Mouse (Mus musculus) urinary bladder, postnatal 25 days (tissue): Measurements from ENCODE around the gene Eif2ak1.

ENCODE experiments used
- DNase-seq: peaks from one replicate; pipeline ENCODE4 v3.0.0; 2022; ENCODE audit warnings: low spot score

Gene Eif2ak1

GRCm38 (mm10) chr5:143902111-143902510, 84.5 kb downstream of the Eif2ak1 start:
- no peak for DNase-seq

GRCm38 (mm10) chr5:143903813-143904212, 86.2 kb downstream of the Eif2ak1 start:
- no peak for DNase-seq

- DNase-seq, result no peak
These were observed 88.8 kb downstream of the Eif2ak1 start for GRCm38 (mm10) chr5:143906429-143906828.

- DNase-seq, result no peak
These were observed 91.3 kb downstream of the Eif2ak1 start for GRCm38 (mm10) chr5:143908926-143909325.

GRCm38 (mm10) chr5:143909417-143910400, 92.1 kb downstream of the Eif2ak1 start, which contains the start of the genes Aimp2 and Pms2:
Gene Aimp2, minus strand, starts transcription at chr5:143909847.
Gene Pms2, plus strand, starts transcription at chr5:143909964.
- peak; percentile 83 for DNase-seq

- DNase-seq, result no peak
These were observed 98.6 kb downstream of the Eif2ak1 start for GRCm38 (mm10) chr5:143916221-143916620.

GRCm38 (mm10) chr5:143917418-143917817, 99.8 kb downstream of the Eif2ak1 start:
- DNase-seq, result peak; percentile 20

GRCm38 (mm10) chr5:143918120-143918519, 100.5 kb downstream of the Eif2ak1 start:
- DNase-seq, result no peak

- DNase-seq, result no peak
These were observed 107.3 kb downstream of the Eif2ak1 start for GRCm38 (mm10) chr5:143924781-143925452.

- DNase-seq, result no peak
These were observed 110.3 kb downstream of the Eif2ak1 start, which contains the start of gene Gm42421 for GRCm38 (mm10) chr5:143927875-143928274. Gene Gm42421, plus strand, starts transcription at chr5:143928175.

- DNase-seq, result no peak
These were observed 111.7 kb downstream of the Eif2ak1 start for GRCm38 (mm10) chr5:143929291-143929690.

GRCm38 (mm10) chr5:143930656-143931055, 113.1 kb downstream of the Eif2ak1 start:
- no peak for DNase-seq

GRCm38 (mm10) chr5:143931863-143932580, 114.4 kb downstream of the Eif2ak1 start:
- no peak for DNase-seq

- no peak for DNase-seq
These were observed 115.2 kb downstream of the Eif2ak1 start, which contains the start of gene Rsph10b for GRCm38 (mm10) chr5:143932831-143933230. Gene Rsph10b, plus strand, starts transcription at chr5:143933035.

- no peak for DNase-seq
These were observed 115.8 kb downstream of the Eif2ak1 start for GRCm38 (mm10) chr5:143933414-143933813.

- no peak for DNase-seq
These were observed 116.3 kb downstream of the Eif2ak1 start for GRCm38 (mm10) chr5:143933875-143934274.

- DNase-seq, result no peak
These were observed 118.6 kb downstream of the Eif2ak1 start for GRCm38 (mm10) chr5:143936156-143936555.

GRCm38 (mm10) chr5:143941588-143941987, 124.0 kb downstream of the Eif2ak1 start:
- no peak for DNase-seq

- no peak for DNase-seq
These were observed 125.9 kb downstream of the Eif2ak1 start for GRCm38 (mm10) chr5:143943231-143944125.

GRCm38 (mm10) chr5:143948361-143948760, 130.8 kb downstream of the Eif2ak1 start:
- no peak for DNase-seq

- no peak for DNase-seq
These were observed 132.4 kb downstream of the Eif2ak1 start for GRCm38 (mm10) chr5:143950016-143950415.
